Mouse (Mus musculus) c-Kit-positive CD71-positive TER-119-positive erythroid progenitor cells, embryonic 14.5 days (primary cell): ENCODE measurements around the gene Zscan10.
"Not testable (repeated sequence)": the region's sequence is repeated elsewhere in the genome, so short reads cannot be mapped to it uniquely, and the experiment has no call there.

Experiments
- DNase-seq: peaks from one replicate; pipeline ENCODE4 v3.0.0-alpha.2; 2013; ENCODE audit warnings: low spot score

Zscan10 gene

DNA sequence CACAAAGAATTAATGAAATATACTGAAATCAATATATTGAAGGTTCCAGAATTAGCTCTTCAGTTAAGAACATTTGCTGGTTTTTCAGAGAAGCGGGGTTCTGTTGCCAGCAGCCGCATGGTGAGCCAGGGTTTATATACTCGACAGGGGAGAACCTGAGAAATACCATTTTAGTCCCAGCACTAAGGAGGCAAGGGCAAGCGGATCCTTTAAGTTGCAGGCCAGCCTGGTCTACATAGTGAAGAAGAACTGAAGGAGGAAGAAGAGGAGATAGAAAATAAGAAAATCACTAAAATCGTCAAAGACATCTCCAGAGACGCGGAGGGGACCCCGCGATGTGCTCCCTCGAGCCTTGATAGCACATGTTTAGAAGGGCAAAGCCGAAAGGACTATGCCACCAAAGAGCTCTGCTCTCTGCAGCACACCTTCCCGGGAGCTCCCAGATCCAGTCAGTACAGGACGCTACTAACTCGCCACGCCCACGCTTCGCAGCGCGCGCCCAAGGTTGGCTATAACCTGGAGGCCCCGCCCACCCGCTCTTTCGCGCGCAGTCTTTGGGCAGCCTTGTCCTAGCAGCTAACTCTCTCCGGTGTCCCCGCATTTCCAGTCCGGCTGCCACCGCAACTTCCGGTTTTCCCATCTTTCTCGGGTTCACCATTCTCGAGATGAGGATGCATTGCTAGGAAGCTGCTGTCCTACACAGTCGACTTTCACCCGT lies 8.3 kb upstream of the Zscan10 start:
- peak; percentile 96 for DNase-seq

DNA sequence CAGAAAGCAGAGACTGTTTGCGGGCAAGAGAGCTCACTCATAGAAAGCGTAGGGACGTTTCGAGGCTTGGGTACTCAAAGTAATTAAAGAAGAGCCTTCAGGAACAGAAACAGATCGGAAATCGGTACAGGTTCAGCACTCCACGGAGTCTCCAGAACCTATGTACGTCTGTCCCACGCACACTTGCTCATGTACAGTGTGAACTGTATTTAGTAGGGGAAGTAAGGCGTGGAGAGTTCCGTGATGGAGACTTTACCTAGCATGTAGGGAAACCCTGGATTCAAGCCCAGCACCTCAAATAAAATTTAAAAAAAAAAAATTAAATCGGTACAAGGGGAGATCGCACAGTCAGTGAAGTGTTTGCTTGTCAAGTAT lies 7.7 kb upstream of the Zscan10 start:
- DNase-seq: no peak

DNA sequence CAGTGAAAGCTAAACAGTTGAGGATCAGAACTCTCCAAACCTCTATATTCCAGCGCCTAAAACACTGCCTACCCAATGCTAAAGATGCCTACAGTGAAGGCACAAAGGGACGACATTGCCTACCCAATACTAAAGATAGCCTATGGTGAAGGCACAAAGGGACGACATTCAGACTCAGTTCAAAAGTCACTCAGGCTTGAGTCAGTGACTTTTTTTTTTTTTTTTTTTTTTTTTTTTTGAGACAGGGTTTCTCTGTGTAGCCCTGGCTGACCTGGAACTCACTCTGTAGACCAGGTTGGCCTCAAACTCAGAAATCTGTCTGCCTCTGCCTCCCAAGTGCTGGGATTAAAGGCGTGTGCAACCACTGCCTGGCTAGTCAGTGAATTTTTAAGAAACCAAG lies 5.5 kb upstream of the Zscan10 start:
- not testable (repeated sequence) for DNase-seq

DNA sequence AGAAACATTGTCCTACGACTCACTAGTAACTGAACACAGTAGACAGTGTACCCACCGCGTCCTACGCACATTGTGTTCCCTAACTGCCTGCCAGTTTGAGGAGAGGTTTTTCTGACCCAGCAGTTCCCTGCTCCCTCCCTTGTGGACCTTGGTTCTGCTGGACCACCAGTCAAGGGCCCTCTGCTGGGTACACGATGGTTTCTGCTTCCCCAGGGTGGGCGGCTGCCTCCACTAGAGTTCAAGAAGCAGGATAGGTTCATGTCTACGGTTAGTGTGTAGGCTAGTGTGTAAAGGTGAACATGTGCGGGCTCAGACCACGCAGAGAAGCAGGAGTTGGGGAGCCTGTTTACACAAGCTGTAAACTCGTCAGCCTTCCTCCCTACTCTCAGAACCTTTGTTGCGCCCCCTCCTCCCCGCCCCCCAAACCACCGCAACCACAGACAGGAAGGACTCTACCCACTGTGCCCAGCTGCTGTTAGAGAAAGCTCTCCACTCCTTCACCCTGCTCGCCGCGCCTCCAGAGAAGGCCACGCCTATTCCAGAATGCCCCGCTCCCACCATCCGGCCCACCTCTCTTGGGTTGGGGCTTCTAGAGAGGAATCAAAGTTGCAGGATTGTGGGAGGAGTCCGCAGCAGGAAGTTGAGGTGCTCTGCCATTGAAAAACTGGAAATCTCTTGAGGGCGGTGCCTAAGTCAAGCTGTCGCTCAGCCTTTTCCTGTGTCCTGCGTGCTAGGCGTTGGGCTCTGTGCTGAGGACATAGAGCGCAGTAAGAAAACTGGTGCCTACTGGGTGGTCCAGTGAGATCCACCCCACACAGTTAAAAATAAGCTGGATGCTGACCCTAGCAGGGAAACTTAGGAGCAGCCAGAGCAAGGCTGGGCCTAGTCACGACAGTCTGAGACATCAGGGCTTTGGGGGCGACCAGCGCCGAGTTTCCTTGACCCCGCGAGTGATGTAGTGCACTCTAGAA lies 1.8 kb upstream of the Zscan10 start, which contains the start of gene Zfp13:
Gene Zfp13 (minus strand): TSS at position 906 of the 971 bp plus-strand sequence.
- DNase-seq: peak; percentile 66

DNA sequence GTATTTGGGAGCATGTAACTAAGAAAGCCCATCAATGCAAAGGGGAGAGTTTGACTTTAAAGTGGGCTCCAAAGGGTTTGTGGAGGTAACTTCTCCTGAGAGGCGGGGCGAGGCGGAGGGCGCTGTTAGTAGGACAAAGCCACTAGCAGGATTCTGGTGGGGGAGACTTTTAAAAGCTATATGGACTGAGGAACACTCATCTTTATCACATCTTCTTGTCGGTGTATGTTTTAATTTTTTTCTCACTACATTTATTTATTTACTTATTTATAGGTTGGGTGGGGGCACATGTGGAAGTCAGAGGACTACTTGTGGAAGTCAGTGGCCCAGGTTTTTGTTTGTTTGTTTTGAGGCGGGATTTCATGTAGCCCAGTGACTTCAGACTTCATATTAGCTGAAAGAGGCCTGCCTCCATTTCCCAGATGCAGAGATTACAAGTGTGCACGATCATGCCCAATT lies 1.0 kb upstream of the Zscan10 start:
- DNase-seq: peak; percentile 36

DNA sequence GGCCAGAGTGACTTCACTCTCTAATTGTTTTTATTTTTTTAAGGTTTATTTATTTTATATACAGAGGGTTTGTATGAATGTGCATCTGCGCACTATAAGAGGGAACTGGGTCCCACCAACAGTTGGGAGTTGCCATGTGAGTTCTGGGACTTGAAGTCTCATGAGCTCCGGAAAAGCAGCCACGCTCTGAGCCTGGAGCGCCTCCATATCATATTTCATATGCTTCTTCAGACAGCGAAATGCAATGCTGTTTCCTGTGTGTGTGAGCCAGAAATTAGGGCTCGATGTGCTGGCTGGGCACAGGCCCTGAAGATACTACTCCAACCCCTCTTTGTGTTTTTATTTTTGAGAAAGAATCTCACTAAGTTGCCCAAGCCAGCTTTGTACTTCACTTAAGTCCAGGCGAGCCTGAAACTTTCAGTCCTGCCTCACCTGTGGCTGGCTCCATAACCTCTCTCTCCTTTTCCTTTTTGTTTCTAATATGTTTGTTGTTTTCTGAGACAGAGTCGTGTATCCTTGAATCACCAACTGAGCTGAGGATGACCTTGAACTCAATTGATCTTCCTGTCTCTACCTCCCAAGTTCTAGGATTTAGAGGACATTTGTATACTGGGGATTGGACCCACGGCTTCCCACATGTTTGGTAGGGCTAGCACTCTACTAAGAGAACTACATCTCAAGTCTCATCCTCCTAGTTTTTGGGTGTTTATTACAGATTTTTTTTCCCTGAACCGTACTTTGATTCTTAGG lies 1.4 kb downstream of the Zscan10 start:
- no peak for DNase-seq

DNA sequence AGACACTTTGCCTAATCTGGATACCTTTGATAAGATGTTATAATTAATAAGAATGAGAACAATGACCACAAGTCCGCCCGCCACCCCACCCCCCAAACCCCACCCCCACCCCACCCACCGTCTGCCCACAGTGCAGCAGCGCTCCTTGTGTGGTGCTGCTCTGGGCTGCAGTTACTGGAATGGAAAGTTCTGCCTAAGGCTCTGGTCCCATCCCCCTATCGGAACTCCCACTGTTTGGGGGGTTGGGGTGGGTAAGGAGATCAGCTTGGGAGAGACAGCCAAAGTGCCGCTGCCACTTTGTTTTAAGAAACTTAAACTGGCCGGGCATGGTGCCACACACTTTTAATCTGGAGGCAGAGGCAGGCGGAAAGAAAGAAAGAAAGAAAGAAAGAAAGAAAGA lies 2.4 kb downstream of the Zscan10 start:
- DNase-seq: no peak

DNA sequence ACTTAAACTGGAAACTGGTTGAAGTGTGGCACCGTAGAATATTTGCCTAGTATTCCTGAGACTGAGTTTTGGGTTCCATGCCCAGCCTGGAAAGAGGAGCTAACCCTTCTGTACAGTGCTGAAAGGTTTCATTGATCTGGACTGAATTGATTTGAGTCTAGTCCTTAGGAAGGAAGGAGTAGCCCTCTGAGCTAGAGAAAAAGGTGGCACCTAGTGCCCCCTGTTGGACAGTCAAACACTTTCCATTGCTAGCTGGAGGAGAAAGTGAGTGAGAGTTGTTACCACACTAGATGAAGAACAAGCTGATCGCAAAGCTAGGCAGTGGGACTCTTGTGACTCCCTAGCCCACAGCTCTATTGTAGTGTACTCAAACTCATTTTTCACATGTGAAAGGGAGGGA lies 2.9 kb downstream of the Zscan10 start:
- peak; percentile 35 for DNase-seq

DNA sequence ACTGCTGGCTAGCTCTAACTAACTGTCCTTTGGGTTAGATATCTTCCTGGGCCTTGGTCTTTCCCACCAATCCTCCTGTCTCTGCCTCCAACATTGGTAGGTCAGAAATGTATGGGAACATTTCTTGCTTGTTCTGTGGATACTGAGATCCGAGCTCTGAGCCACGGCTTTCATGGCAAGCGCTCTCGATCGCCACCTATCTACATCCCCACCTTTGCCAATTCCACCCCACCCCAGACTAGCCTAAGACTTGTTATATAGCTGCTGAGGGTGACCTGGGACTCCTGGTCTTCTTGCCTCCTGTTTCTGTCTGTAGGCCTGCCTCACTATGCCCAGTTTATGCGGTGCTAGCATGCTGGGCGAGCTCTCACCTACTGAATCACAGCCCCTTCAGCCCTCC lies 3.7 kb downstream of the Zscan10 start:
- no peak for DNase-seq

DNA sequence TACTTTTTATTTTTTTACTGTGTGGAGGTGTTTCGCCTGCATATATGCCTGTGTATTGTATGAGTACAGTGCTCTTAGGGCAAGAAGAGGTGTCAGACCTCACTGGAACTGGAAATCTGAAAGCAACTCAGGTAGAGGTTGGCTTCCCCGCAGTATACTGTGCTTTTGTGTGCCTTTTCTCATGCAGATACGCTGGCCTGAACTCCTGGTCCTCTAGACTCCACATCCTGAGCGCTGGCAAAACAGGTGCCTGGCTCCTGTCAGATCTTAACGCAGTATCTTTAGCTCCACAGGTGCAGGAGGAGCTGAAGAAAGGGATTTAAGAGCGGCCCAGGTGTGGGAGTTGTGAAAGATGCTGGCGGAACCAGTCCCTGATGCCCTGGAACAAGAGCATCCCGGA lies 4.6 kb downstream of the Zscan10 start:
- no peak for DNase-seq

DNA sequence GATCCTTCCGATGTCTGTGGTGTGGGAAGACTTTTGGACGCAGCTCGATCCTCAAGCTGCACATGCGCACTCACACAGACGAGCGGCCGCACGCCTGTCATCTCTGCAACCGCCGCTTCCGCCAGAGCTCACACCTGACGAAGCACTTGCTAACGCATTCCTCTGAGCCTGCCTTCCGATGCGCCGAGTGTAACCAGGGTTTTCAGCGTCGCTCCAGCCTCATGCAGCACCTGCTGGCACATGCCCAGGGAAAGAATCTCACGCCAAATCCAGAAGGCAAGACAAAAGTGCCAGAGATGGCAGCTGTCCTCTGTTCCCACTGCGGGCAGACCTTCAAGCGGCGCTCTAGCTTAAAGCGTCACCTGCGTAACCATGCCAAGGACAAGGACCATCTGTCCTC lies 9.0 kb downstream of the Zscan10 start:
- no peak for DNase-seq

DNA sequence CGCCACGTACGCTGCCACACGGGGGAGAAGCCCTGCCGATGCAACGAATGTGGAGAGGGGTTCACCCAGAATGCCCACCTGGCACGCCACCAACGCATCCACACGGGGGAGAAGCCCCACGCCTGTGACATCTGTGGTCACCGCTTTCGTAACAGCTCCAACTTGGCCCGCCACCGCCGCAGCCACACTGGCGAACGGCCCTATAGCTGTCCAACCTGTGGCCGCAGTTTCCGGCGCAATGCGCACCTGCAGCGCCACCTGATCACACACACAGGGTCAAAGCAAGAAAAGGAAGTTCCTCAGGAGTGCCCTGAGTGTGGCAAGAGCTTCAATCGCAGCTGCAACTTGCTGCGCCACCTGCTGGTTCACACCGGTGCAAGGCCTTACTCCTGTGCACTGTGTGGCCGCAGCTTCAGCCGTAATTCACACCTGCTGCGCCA lies 9.7 kb downstream of the Zscan10 start:
- no peak for DNase-seq

DNA sequence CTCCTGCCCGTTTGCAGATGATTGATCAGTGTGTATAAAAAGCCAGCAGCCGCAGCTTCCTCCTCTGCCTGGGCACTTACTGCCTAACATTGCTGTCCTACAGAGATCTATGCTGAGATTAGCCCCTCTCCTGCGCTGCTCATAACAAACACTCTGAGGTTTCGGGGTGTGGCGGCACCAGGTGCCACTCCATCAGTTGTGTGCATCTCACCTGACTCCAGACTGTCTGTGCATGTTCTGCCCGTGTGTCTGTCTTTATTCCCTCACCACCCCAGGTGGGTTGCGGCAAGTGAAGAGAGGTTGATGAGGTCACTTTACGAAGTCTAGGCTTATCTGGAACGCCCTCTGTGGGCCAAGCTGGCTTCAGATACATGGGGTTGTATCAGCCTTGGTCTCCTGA lies 16.4 kb downstream of the Zscan10 start:
- DNase-seq: no peak

DNA sequence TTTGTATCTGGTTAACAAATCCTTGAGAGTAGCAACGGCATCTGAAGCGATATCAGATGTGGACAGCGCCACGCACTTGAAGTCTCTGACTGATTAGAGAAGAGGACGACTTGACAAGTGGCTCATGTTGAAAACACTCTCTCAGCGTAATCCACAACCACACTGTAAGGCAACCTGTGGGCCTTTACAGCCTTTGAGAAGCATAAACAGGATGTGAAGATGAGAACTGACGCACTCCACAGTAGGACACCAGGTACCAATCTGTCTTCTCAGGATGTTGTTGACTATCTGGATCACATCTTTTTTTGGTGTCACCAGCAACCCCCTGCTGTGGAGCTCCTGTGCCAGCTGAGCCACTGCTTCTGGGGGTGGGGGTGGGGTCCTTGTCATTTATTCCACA lies 19.7 kb downstream of the Zscan10 start:
- no peak for DNase-seq

DNA sequence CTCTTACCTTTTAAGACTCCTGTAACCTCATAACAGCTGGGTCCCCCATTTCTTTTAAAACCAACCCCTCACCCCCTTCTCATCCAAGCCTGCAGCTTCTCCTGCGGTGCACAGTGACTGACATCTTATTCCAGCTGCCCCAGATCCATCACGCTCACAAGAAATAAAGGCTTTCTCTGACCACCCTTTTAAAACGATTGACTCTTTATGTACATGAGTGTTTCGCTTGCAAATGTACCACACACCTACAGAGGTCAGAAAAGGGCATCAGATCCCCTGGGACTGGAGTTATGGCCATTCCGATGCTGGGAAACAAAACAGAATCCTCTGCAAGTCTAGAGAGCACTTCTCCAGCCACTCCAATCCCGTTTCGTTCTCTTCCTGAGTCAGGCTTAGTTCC lies 27.2 kb downstream of the Zscan10 start:
- DNase-seq: no peak

DNA sequence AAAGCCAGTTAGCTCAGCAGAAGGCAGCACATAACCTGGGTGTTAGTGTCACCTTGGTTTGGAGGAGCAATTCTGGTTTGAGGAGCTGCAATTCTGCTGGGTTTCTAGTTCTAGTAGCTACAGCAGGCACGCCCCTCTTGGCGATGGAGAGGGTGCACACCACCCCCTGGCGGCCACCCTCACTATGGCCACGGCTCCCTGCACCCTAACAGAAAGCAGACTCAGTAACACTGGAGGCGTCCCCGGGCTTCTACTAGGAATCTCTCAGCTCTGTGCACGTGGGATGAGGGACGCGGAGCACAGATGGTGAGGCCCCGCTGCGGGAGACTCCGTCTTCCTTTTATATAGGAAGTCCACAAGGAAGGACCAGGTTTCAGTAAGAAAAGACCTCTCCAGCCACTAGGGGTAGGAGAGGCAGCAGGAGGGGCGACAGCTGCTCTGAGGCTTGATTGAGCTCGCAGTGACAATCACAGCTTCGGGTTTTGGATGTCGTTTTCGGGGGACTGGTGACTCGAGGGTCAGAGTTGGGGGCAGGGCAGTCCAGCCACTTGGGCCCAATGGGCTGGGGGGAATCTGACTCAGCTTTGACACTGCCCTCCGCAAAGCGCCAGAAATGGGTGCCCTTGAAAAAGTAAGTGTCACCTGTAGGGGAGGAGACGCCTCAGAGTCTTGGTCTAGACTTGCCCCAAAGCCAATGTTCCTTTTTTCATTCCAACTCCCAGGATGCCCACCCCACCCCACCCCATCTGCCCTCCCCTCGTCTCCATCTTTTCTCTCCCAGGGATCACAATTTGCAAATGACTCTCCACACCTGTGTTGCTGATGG lies 29.8 kb downstream of the Zscan10 start:
- peak; percentile 31 for DNase-seq

DNA sequence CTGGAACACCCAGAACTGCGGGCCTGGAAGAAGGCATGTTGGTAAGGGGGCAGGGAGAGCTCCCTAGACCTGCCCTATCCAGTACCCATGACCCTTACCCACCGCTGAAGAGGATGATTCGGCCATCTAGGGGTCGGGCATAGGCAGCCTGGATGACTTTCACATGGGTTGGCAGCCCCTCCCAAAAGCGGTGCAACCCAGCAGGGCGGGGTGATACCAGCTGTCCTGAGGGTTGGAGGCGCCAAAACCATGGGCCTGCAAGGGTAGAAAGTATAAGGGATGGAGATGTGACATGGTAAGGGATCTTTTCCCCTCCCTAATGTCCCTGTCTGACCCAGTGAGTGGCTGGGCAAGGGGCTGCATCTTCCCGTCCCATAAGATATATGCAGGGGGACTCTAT lies 30.6 kb downstream of the Zscan10 start:
- DNase-seq: no peak

DNA sequence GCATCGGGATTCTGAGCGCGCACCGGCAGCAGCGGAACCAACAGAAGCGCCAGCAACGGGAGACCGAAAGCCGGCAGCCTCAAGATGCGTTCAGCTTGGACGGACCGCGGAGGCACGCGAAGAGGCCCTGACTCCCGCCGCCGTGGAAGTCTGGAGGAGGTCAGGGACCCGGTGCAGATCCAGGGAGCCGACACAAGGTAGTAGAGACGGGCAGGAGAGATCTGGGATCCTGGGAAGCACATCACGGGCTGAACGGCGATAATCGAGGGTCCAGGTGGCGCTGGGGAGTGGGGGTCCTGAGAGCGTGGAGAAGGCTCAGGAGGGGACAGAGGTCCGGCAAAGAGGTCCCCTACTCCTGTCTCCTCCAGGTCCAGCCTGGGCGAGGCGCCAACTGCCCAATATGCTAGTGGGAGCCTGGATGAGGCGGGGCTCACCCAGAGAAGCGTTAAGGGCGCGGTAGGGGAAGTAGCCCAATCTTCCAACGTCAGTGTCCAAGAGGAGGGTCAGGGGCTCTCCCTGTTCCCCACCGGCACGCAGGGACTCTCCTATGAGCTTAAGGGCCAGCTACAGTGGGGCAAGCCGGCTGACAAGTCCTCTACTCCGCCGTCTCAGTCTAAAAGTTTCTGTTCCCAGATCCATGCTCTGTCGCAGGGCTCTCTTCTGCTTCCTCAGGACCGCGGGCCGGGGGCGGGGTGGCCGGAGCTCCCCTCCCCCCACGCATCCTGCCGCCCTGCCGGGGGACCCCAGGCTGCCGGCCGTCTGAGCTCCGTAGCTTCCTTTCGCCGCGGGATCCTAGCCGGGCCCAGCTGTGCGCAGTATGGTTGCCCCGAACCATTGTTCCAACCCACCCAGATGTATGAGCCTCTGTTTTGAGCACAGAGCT lies 44.2 kb downstream of the Zscan10 start, which contains the start of gene Mmp25:
Gene Mmp25 (minus strand): TSS at position 665 of the 883 bp plus-strand sequence.
- DNase-seq: no peak

DNA sequence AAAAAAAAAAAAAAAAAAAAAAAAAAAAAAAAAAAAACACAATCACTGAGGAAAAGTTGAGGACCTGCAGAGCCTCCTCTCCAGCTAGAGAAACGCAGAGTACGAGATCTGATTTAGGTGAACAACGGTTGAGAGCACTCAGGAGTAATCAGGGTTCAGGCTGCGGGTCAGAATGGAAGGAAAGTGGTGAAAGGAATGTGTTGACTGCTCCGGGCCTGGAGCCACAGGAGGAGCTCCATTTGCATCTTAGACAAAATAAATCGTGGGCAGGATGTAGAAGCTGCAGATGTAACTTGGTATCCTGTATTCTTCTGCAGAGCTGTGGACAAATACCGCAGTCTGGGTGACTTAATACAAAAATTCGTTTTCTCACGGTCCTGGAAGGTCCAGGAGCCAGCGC lies 45.2 kb downstream of the Zscan10 start:
- DNase-seq: no peak

DNA sequence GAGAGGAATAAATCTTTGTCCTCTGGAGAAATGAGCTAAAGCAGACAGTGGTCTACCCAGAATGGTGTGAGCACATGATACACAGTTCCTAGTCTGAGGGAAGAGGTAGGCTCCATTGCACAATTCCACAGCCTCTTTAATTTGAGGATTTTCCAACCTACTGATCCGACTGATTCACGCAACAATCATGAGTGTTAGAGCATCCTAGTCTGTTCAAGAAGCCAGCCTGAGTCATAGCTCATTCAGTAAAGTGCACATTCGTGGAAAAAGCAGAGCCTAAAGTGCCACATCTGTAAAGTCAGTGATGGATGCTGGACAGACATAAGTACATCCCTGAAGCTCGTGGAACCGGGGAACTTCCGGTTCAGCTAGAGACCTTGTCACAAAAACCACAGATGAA lies 50.7 kb downstream of the Zscan10 start:
- no peak for DNase-seq
